Mouse (Mus musculus): Measurements from ENCODE around the gene A1bg.

A1bg gene

DNA sequence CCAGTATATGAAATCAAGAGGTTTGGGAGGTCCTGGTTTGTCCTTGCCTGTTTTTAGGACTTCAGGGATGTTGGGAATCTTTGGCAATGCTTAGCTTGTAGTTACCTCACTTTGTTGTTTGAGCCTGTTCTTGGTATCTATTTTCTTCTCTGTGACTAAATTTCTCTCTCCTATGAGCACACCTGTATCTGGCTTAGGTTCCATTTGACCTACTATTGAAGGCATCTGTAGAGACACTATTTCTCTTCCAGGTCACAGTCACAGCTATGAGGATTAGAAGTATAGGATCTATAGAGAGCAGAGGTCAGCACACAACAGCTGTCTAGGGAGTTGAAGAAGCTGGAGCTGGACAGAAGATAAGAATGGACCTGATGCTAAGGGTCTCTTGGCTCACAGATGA, at the start of gene A1bg:
Gene A1bg, minus strand, starts transcription at position 101 of the 400 bp plus-strand sequence.
- no peak for DNase-seq

- DNase-seq, result no peak
Observed at GRCm38 (mm10) chr15:60968549-60968861, 45.7 kb upstream of the A1bg start.

- DNase-seq, result peak in 1 of 2 experiments; percentile 2
Observed at GRCm38 (mm10) chr15:60967841-60968548, 45.2 kb upstream of the A1bg start.

GRCm38 (mm10) chr15:60925686-60926085, 2.9 kb upstream of the A1bg start:
- DNase-seq, result no peak

DNA sequence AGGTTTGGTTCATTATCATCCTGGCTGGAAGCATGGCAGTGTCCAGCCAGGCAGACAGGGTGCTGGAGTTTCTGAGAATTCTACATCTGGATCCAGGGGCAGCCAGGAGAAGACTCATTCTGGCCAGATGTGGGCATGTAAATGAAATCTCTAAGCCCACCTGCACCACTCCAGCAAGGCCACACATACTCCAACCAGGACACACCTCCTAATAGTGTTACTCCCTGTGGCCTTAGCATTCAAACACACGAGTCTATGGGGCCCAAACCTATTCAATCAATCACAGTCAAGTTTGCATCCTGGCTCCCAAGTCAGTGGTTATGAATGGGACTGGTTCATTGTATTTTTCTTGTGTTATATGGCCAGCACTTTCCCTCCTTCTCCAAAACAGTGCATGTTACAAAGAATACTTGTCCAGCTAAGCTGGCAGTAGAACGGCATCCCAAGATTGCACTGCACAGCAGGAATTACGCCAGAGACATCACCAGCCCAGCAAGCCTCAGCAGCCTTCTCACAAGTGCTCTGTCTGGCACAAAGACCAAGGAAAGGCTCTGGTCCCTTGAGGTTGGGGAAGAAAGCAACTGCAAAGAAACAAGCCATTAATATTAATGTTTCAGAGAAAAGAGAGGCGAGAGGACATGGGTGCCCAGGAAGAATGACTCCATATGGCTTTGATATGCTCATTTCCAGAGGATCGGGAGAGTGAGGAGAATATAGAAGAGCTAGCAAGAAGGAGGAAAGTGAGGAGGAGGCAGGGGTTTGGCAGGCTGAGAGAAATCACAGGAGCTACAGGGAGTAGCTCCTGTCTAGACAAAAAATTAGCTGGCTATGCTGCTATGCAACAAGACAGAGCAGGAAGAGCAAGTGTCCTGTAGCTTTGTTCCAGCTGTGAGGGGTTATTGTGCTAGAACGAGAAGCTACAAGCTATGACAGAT, 18.8 kb downstream of the A1bg start:
- DNase-seq, result no peak

GRCm38 (mm10) chr15:60898187-60898965, 24.4 kb downstream of the A1bg start:
- no peak for DNase-seq

DNA sequence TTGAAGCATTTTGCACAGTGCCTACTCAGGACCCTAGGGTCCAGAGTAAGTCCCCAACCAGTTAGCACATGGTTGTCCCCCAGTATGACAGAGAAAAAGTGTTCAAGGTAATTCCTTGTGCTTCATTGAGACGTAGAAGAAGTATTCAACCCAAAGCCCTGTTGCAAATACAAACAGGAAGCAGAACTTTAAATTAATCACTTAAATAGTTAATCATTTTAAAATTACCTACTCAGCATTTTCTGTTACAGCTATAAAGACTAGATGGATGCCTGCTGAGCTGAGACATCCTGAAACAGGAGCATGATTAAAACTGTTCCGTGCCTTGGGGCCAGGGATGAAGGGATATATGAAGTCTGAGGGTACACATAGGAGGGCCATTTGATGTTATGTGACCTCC, 26.8 kb downstream of the A1bg start:
- DNase-seq, result no peak

- DNase-seq, result no peak
Observed at GRCm38 (mm10) chr15:60892976-60893463, 29.8 kb downstream of the A1bg start.

DNA sequence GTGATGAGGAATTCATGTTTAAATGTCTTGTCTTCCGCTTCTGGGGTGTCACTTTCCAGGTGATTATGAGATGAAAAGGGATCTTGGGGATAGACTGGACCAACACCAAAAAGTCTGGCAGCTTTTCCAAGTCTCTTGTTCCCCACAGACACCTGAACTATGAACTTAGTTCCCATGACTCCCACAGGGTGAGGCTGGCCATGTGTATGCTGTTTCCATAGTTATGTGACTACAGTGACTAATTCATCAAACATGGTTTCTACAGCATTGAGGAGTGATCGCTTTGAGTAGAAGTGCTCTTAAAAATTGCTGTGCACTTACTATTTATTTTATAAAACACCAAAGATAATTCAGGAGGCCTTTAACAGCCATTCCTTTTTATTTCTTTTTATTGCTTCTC, 34.1 kb downstream of the A1bg start:
- DNase-seq, result no peak

- DNase-seq, result no peak
Observed at GRCm38 (mm10) chr15:60875721-60876120, 47.1 kb downstream of the A1bg start.

GRCm38 (mm10) chr15:60862417-60862816, 60.4 kb downstream of the A1bg start:
- no peak for DNase-seq

DNA sequence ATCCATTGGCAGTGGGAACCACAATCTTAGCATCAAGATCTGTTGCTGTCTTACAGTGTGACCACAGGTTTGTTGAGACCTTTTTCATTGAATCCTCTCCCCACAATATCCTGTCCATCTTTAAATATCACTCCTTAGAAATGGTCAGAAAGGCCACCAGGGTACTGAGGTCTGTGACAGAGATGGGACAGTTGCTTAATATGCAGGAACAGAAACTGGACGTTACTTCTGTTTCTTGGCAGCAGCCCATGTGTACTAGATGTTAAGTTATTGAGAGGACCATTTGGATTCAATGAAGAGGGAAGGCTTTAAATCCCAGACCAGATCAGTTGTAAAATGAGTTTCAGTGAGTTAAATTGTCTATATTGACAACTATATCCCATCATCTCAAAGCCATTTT, 67.7 kb downstream of the A1bg start:
- DNase-seq, result no peak

DNA sequence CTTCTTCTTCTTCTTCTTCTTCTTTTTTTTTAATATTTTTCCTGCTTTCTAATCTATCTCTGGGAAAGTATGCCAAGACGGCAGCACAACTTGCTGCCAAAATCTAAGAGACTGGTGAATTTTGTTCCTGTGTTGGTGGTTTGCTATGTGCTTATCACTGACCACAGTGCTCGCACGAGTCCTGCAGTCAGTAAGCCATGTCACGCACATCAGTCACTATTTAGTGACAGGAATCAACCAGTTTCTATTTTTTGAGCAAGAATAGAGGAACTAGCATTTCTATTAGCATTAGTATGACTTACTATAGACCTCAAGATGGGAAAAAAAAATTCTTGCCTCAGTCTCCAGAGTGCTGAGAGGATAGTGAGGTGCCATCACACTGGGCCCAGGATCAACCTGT, 68.7 kb downstream of the A1bg start:
- DNase-seq, result no peak

GRCm38 (mm10) chr15:60853231-60853999, 69.4 kb downstream of the A1bg start, which contains the start of gene Fam84b:
TSS of gene Fam84b (minus strand) at chr15:60853778.
- DNase-seq, result peak; percentile 21 to 28

GRCm38 (mm10) chr15:60848630-60849029, 74.2 kb downstream of the A1bg start:
- no peak for DNase-seq

Measured in cerebellum, postnatal 14 days (tissue).